Mouse (Mus musculus): ENCODE data around the gene Gins1.

- TF ChIP-seq CTCF (conservative IDR thresholded peaks at IDR 0.05; ENCODE audit: low read length): no peak
- TF ChIP-seq POU5F1 (IDR thresholded peaks at IDR 0.05; ENCODE audit: borderline replicate concordance, low read length): no peak
- TF ChIP-seq NANOG (IDR thresholded peaks at IDR 0.05; ENCODE audit: borderline replicate concordance, low read length): no peak
Measured at GRCm38 (mm10) chr2:150951201-150951600, 46.0 kb downstream of the Gins1 start.

Measured in E14TG2a.4 (cell line).